In the genomic region with DNA sequence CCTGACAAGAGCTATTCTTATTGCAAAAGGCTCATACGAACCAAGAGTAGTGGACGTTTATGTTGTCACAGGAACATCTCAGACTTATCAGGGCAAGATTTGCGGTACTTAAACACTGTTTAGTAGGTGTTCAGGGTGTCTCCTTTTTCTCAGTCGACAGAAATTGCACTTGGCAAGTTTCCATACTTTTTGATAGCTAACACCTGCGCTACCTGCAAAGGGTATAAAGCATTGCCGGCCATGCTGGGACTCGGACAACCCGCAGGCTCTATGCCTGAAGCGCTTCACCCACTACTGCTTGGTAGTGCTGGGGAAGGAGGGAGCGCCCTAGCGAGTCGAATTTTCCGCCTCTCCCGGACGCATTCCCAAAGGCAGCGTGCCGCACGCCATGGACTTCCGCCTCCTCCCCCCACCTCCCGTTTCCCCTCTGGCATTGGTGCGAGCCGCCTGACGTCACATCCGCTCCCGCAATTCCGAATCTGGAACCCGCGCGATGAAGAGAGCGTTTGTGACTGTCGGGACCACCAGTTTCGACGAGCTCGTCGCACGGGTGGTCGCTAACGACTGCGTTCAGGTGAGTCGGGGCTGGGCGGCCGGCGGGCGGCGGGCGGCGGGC, we compare ENCODE assay signal across 8 mouse cellular contexts. TPM values are rescaled to one million over a fixed set of nuclear protein-coding genes. Genes with fewer than 3 reads are reported as not detected.
A peak's percentile ranks its signal among the peaks of the same experiment; 100 is the strongest.
DNase-seq lines count a peak whose midpoint lies in the region; ATAC-seq lines count a peak whose summit lies in the region.

A gene (plus strand): TSS at position 257 of the 616 bp plus-strand sequence.

- peak; percentile 94 for ATAC-seq in hindbrain, embryonic 12.5 days (ENCODE audit: low FRiP score)

- peak within 1 kb of the TSS; percentile 57 for H3K9ac ChIP-seq in hindbrain, embryonic 12.5 days

- no peaks in the 10 kb centered on the region for H3K4me1 ChIP-seq in hindbrain, embryonic 12.5 days

- peak; percentile 87 for DNase-seq in NIH3T3 (ENCODE audit: low read depth)
- peak; percentile 93 for DNase-seq in cerebellum, postnatal 10 days
- DNase-seq in frontal cortex, postnatal 10 days (ENCODE audit: low spot score in 2 of 2): peak; percentile 63 to 79
- DNase-seq in layer of hippocampus, postnatal 14 days (ENCODE audit: low spot score in 2 of 2): peak; percentile 74 to 83
- peak; percentile 85 for DNase-seq in lung, postnatal 10 days
- peak; percentile 74 for DNase-seq in ovary, postnatal 36 days (ENCODE audit: low spot score)
- peak; percentile 77 for DNase-seq in thymus, postnatal 14 days

- H3K36me3 ChIP-seq in hindbrain, embryonic 12.5 days: no peaks in the 10 kb centered on the region

- H3K9me3 ChIP-seq in hindbrain, embryonic 12.5 days (replicated peaks): no peaks in the 10 kb centered on the region

- H3K27me3 ChIP-seq in hindbrain, embryonic 12.5 days: no peaks in the 10 kb centered on the region

- peak within 1 kb of the TSS; percentile 85 for H3K4me2 ChIP-seq in hindbrain, embryonic 12.5 days (replicated peaks)

- peak within 1 kb of the TSS; percentile 58; the same call in 1 of the 2 replicates for H3K27ac ChIP-seq in hindbrain, embryonic 12.5 days

- 25% methylated on average over 39 of the region's 47 CpGs for WGBS in hindbrain, embryonic 12.5 days

- H3K4me3 ChIP-seq in hindbrain, embryonic 12.5 days: peak within 1 kb of the TSS; percentile 59

RNA-seq across cellular contexts. Expression of the gene that starts here (rescaled TPM):
- polyA plus RNA-seq in hindbrain, embryonic 12.5 days (2016; fragmentation: Nextera tagmentation; extraction: Ambion mirVana): 17.2 and 21.9 TPM in 2 replicates
- total RNA-seq in layer of hippocampus, postnatal 14 days (2021): 10 to 100 TPM in 1 of 2 experiments, 1 to 10 TPM in 1; 9.9 to 17.0 TPM

Comparison
In these comparisons a context has a peak if more than half of its experiments do, and no peak if none do; other contexts are left out.
1. Peak in every context shown above with its lines: DNase-seq, ATAC-seq, H3K4me3 ChIP-seq and H3K27ac ChIP-seq.